Mouse (Mus musculus): ENCODE results near the gene Dnmt3a. TPM values are rescaled to one million over a fixed set of nuclear protein-coding genes. Genes with fewer than 3 reads are reported as not detected.

Dnmt3a gene
- polyA plus RNA-seq, 1 experiment from 2014 or later, result 24.3 TPM

- Histone ChIP-seq H3K4me1 (ENCODE audit: insufficient read depth) (peaks cover 28% of the 10 kb centered on the region), H3K9me3 (ENCODE audit: low read length) (no peaks in the 10 kb centered on the region), H3K27me3 (ENCODE audit: insufficient read depth, low read length) (no peaks in the 10 kb centered on the region), H3K4me3 (ENCODE audit: low read depth, low read length) (no peak overlapping the region), H3K9ac (replicated peaks) (no peak overlapping the region), H3K27ac (ENCODE audit: low read depth) (peak overlapping the region; percentile 59), H3K36me3 (replicated peaks; ENCODE audit: insufficient read depth, low read length) (peaks cover 4% of the 10 kb centered on the region; the same call in 1 of the 2 replicates), H3K4me2 (ENCODE audit: low read depth, low read length) (no peak overlapping the region)
- TF ChIP-seq EP300 (IDR thresholded peaks at IDR 0.05; ENCODE audit: low read depth), result no peak
- DNase-seq (peak; percentile 52), ATAC-seq (peak; percentile 83)
- 64% methylated on average over 12 of the region's 12 CpGs for WGBS (ENCODE audit: insufficient replicate concordance)
Measured at GRCm38 (mm10) chr12:3866654-3867370, 61.0 kb downstream of the Dnmt3a start.

GRCm38 (mm10) chr12:3868115-3868514 is 62.3 kb downstream of the Dnmt3a start:
- no peaks in the 10 kb centered on the region for H3K9me3 ChIP-seq (ENCODE audit: low read length)
- no peak for DNase-seq
- WGBS (ENCODE audit: insufficient replicate concordance), result 56% methylated on average over 5 of the region's 5 CpGs
- H3K36me3 ChIP-seq (replicated peaks; ENCODE audit: insufficient read depth, low read length), result peaks cover 4% of the 10 kb centered on the region; the same call in 1 of the 2 replicates
- no peak for TF ChIP-seq EP300 (IDR thresholded peaks at IDR 0.05; ENCODE audit: low read depth)
- no peak for TF ChIP-seq CTCF (IDR thresholded peaks at IDR 0.05; ENCODE audit: low read depth)
- no peaks in the 10 kb centered on the region for H3K27me3 ChIP-seq (ENCODE audit: insufficient read depth, low read length)
- no peak overlapping the region for H3K4me3 ChIP-seq (ENCODE audit: low read depth, low read length)
- H3K9ac ChIP-seq (replicated peaks), result no peak overlapping the region
- H3K4me2 ChIP-seq (ENCODE audit: low read depth, low read length), result no peak overlapping the region
- H3K27ac ChIP-seq (ENCODE audit: low read depth), result 0 out of 2 replicates have a peak overlapping the region, but pooled peaks have one; percentile 59
- peaks cover 36% of the 10 kb centered on the region for H3K4me1 ChIP-seq (ENCODE audit: insufficient read depth)
- no peak for ATAC-seq

DNA sequence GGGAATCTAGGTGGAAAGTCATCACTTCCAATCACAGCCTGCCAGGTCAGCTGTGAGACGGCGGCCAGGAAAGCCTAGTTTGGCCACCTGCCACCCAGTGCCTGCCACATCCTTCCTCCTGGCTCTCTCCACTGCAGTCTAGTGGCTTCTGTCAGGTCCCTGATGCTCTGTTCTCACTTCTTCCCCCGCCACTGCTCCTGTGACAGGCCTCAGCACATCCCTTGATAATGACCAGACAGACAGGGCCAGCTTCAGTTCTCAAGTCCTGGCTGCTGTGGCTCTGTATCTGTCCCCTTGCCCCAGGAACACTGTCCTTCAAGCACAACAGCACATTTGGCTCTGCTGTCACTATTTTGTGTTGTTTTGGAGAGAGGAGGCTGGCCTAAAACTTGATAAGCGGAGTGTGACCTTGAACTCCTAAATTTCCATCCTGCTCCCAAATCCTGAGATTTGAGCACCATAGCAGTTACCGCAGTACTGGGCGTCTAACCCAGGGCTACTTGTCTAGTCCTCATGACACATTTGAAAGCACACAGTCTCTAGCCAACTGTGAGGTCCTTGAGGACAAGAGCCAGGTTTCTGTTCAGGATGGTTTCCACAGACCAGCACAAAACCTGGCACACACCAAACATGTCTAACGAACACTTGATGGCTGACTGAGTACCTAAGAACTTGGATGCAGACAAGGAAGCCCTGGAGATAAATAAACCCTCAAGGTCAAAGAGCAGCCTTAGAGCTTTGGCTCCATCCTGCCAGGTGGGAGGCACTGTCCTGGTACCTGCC is 63.1 kb downstream of the Dnmt3a start:
- TF ChIP-seq CTCF (IDR thresholded peaks at IDR 0.05; ENCODE audit: low read depth) (no peak), EP300 (IDR thresholded peaks at IDR 0.05; ENCODE audit: low read depth) (no peak)
- no peak for DNase-seq
- H3K4me2 ChIP-seq (ENCODE audit: low read depth, low read length), result no peak overlapping the region

GRCm38 (mm10) chr12:3870024-3870423 is 64.2 kb downstream of the Dnmt3a start:
- no peak overlapping the region for H3K4me2 ChIP-seq (ENCODE audit: low read depth, low read length)
- peaks cover 36% of the 10 kb centered on the region for H3K4me1 ChIP-seq (ENCODE audit: insufficient read depth)
- ATAC-seq, result no peak
- no peaks in the 10 kb centered on the region for H3K27me3 ChIP-seq (ENCODE audit: insufficient read depth, low read length)
- WGBS (ENCODE audit: insufficient replicate concordance), result 72% methylated on average over 5 of the region's 5 CpGs
- no peaks in the 10 kb centered on the region for H3K9me3 ChIP-seq (ENCODE audit: low read length)
- H3K4me3 ChIP-seq (ENCODE audit: low read depth, low read length), result no peak overlapping the region
- H3K36me3 ChIP-seq (replicated peaks; ENCODE audit: insufficient read depth, low read length), result peaks cover 10% of the 10 kb centered on the region; the same call in 1 of the 2 replicates
- H3K27ac ChIP-seq (ENCODE audit: low read depth), result no peak overlapping the region
- no peak for DNase-seq
- H3K9ac ChIP-seq (replicated peaks), result no peak overlapping the region
- no peak for TF ChIP-seq CTCF (IDR thresholded peaks at IDR 0.05; ENCODE audit: low read depth)
- no peak for TF ChIP-seq EP300 (IDR thresholded peaks at IDR 0.05; ENCODE audit: low read depth)

More for the DNA sequence above, 63.1 kb downstream of the Dnmt3a start:
- no peak overlapping the region for H3K4me3 ChIP-seq (ENCODE audit: low read depth, low read length)
- H3K9ac ChIP-seq (replicated peaks), result peak overlapping the region; percentile 11; the same call in 1 of the 2 replicates
- H3K27me3 ChIP-seq (ENCODE audit: insufficient read depth, low read length), result no peaks in the 10 kb centered on the region
- 57% methylated on average over 7 of the region's 7 CpGs for WGBS (ENCODE audit: insufficient replicate concordance)
- H3K27ac ChIP-seq (ENCODE audit: low read depth), result 0 out of 2 replicates have a peak overlapping the region, but pooled peaks have one; percentile 3
- H3K4me1 ChIP-seq (ENCODE audit: insufficient read depth), result peaks cover 36% of the 10 kb centered on the region
- peaks cover 6% of the 10 kb centered on the region; the same call in 1 of the 2 replicates for H3K36me3 ChIP-seq (replicated peaks; ENCODE audit: insufficient read depth, low read length)
- ATAC-seq, result no peak
- H3K9me3 ChIP-seq (ENCODE audit: low read length), result no peaks in the 10 kb centered on the region

GRCm38 (mm10) chr12:3870859-3871462 is 65.2 kb downstream of the Dnmt3a start:
- peak; percentile 54 for TF ChIP-seq CTCF (IDR thresholded peaks at IDR 0.05; ENCODE audit: low read depth)
- no peak for TF ChIP-seq EP300 (IDR thresholded peaks at IDR 0.05; ENCODE audit: low read depth)
- 0 out of 2 replicates have a peak overlapping the region, but pooled peaks have one; percentile 41 for H3K9ac ChIP-seq (replicated peaks)

More at GRCm38 (mm10) chr12:3870859-3871462, 65.2 kb downstream of the Dnmt3a start:
- Histone ChIP-seq H3K27ac (ENCODE audit: low read depth) (peak overlapping the region; percentile 60), H3K4me2 (ENCODE audit: low read depth, low read length) (peak overlapping the region; percentile 45), H3K9me3 (ENCODE audit: low read length) (no peaks in the 10 kb centered on the region), H3K36me3 (replicated peaks; ENCODE audit: insufficient read depth, low read length) (peaks cover 7% of the 10 kb centered on the region; the same call in 1 of the 2 replicates), H3K4me1 (ENCODE audit: insufficient read depth) (peaks cover 36% of the 10 kb centered on the region), H3K27me3 (ENCODE audit: insufficient read depth, low read length) (no peaks in the 10 kb centered on the region), H3K4me3 (ENCODE audit: low read depth, low read length) (no peak overlapping the region)
- ATAC-seq (peak; percentile 46), DNase-seq (peak; percentile 53)
- 19% methylated on average over 18 of the region's 19 CpGs for WGBS (ENCODE audit: insufficient replicate concordance)
